Mouse (Mus musculus): ENCODE measurements around the gene Pkmyt1. TPM values are rescaled to one million over a fixed set of nuclear protein-coding genes. Genes with fewer than 3 reads are reported as not detected.
A peak's percentile ranks its signal among the peaks of the same experiment; 100 is the strongest.

Pkmyt1 gene
- total RNA-seq (2014; fragmentation: Nextera tagmentation) (40.3 and 43.8 TPM in 2 replicates), total RNA-seq (2017) (8.1 and 10.6 TPM in 2 replicates)

DNA sequence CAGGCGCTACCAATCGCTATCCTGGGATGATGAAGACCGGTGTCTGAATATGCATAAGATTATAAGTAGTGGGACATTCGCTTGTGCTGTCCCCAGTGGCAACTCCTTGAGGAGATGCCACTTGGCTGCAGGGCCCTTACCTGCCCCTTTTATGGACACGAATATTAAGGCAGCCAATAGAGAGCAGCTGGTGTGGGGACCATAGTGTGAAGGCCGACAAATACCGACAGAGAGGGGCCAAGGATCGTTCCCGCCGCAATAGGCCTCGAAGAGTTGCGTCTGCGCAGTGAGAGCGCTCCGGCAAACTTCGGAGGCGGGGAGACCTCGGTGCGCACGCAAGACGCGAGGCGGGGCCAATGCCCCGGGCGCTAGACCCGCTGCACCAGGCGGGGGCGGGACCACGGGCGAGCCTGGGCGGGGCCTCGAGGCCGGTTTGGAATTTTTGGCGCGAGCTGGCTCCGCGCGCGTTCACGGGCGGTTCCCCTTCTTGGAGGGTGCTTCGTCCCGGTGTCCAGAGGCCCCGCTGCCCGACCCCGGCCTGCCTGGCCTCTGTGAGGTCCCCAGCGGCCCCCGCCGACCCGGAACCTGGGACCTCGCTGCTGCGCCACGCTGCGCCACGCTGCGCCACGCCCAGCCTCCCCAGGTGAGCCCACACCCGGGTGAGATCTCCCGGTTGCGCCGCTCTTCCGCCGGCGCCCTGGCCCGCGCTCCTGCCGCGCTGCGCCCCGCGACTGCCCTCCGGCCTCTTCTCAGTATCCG, at the start of gene Pkmyt1:
Pkmyt1 (plus strand) TSS at position 338 of the 759 bp plus-strand sequence.
- ATAC-seq (replicated peaks; ENCODE audit: low FRiP score, low TSS enrichment, poor library complexity, severe bottlenecking): peak; percentile 89

DNA sequence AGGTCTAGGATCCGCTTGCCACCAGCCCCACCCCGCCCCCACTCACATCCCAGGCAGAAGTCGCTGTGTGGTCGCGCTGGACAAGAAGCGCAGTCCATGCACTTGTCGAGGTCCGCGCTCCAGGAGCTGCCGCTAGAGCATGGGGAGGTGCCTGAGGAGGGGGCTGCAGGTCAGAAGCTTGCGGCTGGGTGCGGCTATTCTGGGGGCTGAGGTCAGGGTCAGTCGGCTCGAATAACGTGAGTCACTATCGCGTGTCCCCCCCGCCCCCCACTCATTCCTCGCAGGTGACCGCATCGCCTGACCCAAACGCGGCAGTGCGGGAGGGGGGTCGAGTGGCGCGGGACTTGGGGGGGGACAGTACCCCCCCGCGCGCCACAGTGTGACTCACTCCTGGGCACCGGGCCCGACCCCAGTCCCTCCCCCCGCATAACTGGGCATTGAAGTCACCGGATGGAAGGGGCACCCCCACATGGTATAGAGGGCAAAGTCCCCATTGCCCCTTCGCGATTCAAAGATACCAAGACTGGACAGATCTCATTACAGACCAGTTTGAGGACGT, 49.6 kb upstream of the Pkmyt1 start:
- ATAC-seq (replicated peaks; ENCODE audit: low FRiP score, low TSS enrichment, poor library complexity, severe bottlenecking): no peak

DNA sequence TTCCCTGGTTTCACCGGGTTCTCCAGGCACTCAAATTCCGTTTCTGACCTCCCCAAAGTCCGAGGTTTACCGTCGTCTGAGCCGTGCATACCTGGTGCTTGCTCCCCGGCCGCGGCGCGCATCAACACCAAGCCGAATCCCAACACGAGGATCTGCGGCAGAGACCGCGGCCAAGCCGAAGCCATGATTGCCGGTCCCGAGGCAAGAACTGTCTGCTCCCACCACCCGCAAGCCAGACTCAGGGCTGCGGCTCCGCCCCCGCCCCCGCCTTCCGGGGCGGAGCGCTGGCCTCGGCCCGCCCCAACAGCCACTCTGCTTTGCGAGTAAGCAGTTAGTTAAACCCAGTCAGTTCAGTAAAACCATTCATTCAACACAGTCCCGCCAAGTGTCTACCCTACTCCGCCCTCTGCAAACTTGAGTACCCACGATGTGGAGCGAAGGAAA, 48.9 kb upstream of the Pkmyt1 start, which contains the start of gene Tnfrsf12a:
Tnfrsf12a (minus strand) TSS at position 233 of the 444 bp plus-strand sequence.
- ATAC-seq (replicated peaks; ENCODE audit: low FRiP score, low TSS enrichment, poor library complexity, severe bottlenecking): peak; percentile 64

DNA sequence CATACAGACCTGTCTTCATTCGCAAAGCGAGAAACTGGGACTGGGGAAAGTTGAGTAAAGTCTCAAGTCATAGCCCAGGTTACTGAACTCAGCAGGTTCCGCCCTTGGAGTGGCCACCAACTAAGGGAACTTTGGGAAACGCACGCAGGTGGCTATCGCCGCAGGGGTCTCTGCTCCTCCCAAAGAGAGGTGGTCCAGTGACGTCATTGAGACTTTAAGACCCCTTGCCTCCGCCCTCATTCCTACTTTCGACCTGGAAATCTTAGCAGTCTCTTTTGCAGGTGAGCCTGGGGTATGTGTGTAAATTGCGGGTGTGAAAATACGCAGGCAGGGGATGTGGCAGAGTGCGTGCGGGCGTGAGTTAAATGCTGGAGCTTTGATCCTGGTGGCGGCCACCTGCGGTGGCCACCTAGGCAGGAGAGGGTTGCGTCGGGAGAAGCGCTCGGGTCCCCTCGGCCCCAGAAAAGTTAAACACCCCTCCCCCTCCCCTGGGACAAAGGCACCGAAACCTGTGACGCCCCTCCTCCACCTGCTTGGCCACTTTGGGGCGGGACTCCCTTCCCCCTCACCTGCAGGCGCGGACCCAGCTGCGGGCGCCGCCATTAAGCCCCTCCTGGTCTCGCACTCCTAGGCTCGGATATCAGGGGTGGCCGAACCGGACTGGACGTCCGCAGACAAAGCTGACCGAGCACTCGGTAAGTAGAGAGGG, 46.9 kb upstream of the Pkmyt1 start, which contains the start of gene Cldn6:
Cldn6 (plus strand) TSS at position 123 of the 709 bp plus-strand sequence.
- no peak for ATAC-seq (replicated peaks; ENCODE audit: low FRiP score, low TSS enrichment, poor library complexity, severe bottlenecking)

DNA sequence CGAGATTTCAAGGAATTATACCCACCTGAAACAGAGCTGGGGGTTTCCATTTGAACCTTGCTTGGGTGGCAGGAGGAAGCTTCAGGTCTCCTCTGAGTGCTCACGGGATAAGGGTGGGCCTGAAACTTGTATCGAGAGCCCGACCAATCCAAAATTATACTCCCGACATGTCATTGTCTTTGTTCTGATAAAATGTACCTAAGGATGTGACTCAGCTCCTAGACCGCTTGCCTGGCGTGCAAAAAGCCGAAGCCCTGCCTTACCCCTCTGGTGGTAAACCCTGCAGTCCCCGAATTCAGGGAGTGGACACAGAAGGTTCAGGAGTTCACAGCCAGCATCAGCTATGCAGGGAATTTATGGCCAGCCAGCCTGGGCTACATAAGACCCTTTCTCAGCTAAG, 45.8 kb upstream of the Pkmyt1 start:
- ATAC-seq (replicated peaks; ENCODE audit: low FRiP score, low TSS enrichment, poor library complexity, severe bottlenecking): no peak

DNA sequence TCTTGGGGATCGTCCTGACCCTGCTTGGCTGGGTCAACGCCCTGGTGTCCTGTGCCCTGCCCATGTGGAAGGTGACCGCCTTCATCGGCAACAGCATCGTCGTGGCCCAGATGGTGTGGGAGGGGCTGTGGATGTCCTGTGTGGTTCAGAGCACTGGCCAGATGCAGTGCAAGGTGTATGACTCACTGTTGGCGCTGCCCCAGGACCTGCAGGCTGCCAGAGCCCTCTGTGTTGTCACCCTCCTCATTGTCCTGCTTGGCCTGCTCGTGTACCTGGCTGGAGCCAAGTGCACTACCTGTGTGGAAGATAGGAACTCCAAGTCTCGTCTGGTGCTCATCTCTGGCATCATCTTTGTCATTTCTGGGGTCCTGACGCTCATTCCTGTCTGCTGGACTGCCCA, 45.0 kb upstream of the Pkmyt1 start:
- no peak for ATAC-seq (replicated peaks; ENCODE audit: low FRiP score, low TSS enrichment, poor library complexity, severe bottlenecking)

DNA sequence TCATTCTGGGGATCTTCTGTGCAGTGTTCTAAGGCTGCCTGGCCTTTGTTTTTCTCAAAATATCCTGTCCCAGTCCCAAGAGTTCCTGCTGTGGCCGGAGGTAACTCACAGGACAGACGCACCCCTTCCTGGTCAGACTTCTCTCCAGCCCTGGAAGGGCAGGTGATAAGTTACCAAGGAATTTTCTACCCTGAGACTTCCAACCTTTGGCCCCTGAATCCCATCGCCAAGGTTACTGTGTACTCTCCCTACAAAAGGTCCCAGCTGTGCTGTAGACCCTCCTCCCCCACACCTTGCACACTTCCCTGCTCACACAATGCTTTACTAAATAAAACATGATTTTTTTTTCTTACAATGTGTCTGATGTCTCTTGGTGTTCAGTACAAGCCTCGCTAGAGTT, 44.0 kb upstream of the Pkmyt1 start:
- no peak for ATAC-seq (replicated peaks; ENCODE audit: low FRiP score, low TSS enrichment, poor library complexity, severe bottlenecking)

DNA sequence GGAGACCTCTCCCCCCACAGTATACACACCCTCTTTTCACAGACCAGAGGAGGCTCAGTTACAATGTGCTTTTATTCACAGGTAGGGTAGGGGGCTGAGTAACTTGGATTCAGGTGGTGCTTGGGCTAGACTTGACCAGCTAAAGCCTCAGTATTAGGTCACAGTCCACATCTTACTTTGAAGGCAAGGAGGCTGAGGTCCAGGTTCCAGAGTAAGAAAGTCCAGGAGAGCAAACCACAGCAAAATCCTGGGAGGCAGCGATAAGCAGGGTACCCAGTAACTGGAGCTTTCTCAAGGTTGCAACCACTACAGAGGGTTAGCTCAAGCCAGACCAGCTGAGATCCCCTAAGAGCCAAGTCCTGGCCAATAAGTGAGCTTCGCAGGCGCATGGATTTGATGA, 43.6 kb upstream of the Pkmyt1 start:
- no peak for ATAC-seq (replicated peaks; ENCODE audit: low FRiP score, low TSS enrichment, poor library complexity, severe bottlenecking)

DNA sequence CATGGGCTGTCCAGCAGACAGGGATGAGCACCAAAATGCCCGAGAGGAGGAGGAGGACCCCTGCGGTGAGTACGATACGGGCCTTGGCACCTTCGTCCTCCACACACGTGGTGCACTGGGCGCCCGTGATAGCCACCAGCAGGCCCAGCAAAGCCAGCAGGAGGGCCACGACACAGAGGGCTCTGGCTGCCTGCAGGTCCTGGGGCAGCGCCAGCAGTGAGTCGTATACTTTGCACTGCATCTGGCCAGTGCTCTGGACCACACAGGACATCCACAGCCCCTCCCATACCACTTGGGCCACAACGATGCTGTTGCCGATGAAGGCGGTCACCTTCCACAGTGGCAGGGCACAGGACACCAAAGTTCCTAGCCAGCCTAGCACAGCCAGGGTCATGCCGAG, 42.9 kb upstream of the Pkmyt1 start:
- no peak for ATAC-seq (replicated peaks; ENCODE audit: low FRiP score, low TSS enrichment, poor library complexity, severe bottlenecking)

DNA sequence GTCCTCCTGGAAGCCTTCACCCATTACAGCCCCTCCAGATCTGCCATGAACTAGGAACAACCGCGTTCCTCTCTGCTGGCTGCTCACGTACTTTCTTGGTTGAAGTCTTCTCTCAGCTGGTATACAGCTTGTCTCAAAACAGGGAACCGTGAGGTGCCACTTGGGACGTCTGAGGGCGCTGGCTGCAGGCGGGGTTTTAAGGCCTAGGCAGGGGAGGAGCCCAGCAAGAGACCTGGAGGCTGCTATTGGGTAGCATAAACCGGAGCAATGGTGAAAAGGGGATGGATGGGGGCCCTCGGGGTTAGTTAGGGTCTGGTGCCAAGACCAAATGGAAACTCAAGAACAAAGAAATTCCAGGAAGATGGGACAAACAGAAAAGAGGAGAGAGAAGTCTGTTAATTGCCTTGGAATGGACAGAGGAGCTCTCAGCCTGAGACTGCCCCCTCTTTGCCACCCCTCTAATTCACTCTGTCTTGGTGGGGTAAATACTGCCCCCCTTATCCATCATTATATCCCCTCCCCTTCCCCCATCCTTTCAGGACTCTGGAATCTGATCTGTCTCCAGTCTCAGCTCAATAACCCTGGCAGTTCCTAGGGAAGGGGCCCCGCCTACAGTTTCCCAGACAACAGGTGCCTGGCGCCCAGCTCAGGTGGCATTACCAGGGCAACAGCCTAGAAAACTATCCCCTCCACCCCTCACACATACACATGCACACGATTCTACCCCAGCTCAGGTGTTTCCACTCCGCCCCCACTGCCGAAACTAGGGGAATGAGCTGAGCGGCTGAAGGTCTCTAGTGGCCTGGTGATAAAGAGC, 42.1 kb upstream of the Pkmyt1 start, which contains the start of gene Cldn9:
Cldn9 (minus strand) TSS at position 171 of the 817 bp plus-strand sequence.
- no peak for ATAC-seq (replicated peaks; ENCODE audit: low FRiP score, low TSS enrichment, poor library complexity, severe bottlenecking)

DNA sequence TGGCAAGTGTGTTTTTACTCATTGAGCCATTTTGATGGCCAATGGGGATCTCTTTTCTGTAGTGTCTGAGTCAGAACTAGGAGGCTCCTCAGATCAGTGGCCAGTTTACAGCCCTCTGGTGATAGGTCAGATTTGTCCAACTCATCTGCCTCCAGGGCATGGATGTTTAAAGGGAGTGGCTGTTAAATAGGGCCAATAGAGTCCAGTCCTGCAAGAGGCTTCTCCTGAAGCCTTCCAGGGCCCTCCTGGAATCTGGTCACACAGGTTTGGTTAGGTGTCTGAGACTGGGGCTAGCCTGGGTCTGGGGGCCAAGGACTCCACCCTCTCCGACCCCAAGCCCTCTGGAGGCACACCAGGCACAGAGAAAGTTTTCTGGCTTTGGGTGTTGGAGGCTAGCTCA, 31.6 kb upstream of the Pkmyt1 start:
- no peak for ATAC-seq (replicated peaks; ENCODE audit: low FRiP score, low TSS enrichment, poor library complexity, severe bottlenecking)

DNA sequence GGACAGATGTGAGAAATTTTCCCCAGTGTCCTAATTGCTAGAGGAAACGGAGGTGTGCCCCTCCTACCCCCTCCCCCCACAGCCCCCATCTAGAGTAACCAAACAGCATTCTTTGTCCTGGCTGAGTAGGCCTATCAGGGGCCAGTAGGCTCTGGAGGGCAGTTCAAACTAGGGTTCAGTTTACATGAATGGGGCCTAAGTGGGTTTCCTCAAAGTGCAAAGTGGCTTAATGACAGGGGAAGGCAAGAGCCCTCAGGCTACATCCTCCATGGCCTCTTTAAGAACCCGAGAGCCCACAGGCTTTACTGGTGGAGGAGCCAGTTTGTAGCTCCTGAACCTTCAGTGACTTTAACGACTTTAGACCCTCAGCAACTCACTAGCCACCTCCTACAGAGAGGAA, 30.3 kb upstream of the Pkmyt1 start:
- ATAC-seq (replicated peaks; ENCODE audit: low FRiP score, low TSS enrichment, poor library complexity, severe bottlenecking): no peak

DNA sequence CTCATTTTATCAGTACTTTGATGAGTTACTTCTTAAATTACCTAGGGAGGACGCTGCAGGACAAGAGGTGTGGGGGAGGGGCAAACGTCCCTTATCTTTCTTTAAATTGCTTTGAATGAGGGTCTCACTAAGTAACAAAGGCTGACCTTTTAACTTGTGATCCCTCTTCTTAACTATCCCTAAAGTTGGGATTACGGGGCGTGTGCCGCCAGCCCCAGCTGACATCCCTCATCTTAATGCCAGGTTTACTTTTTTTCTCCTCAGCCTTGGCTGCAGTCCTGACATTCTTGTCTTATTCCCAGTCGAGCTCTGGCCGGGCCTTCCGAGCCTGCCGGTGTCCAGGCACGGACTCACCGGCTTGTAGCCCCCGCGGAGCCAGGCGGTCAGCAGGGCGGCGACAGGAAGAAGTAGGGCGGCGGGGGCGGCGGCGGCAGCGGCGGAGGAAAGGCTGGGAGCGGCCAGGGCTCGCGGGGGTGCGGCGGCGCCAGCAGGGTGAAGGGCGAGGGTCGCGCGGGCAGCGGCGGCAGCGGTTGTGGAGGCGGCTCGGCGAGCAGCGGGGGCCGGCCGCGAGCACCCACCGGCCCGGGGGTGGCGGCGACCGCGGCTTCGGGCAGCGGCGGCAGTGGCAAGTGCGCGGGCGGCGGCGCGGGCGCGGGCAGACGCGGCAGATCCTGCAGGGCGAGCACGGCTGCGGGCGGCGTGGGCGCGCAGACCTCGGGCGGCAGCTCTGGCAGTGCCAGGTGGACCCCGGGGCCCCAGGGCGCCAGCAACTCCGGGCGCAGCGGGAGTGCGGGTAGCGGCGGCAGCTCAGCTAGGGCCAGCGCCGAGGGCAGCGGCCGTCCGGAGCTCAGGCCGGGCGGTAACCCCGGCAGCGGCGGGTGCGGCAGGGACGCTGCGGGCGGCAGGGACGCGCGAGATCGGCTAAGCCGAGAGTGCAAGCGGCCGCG, 26.7 kb upstream of the Pkmyt1 start:
- ATAC-seq (replicated peaks; ENCODE audit: low FRiP score, low TSS enrichment, poor library complexity, severe bottlenecking): no peak

DNA sequence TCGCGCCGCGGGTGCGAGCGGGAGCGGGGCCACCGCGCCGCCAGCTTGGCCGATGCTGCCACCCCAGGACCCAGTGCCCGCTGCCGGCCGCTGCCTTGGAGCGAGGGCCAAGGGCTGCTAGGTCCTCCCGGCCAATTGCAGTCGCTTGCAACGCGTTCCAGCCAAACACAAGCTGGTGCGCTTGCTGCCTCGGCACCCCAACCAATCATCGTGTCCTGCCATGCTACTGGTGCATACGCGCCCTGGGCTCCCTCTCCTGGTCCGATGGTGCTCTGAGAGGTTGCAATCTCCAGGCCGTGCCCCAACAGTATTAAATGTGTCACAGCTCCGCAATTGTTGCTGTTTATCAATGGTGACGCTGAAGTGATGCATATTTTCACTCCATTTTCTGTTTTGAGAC, 26.1 kb upstream of the Pkmyt1 start:
- peak; percentile 100 for ATAC-seq (replicated peaks; ENCODE audit: low FRiP score, low TSS enrichment, poor library complexity, severe bottlenecking)

DNA sequence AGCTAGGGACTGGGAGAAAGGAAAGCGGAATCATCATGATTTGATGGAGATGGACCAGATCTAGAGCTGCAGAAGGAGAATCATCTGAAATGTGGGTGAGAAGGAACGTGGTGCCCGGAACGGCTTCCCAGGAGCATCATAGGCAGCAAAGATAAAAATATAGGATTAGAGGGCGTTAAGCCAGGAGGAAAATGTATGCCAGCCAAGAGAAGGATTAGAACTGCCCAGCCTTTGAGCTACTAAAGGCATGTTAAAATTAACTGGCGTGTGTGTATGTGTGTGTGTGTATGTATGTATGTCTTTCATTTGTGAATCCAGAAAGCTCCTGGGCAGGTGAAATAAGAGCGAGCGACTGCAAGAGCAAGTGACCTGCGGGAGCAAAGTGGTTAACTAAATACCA, 22.8 kb upstream of the Pkmyt1 start:
- ATAC-seq (replicated peaks; ENCODE audit: low FRiP score, low TSS enrichment, poor library complexity, severe bottlenecking): no peak

DNA sequence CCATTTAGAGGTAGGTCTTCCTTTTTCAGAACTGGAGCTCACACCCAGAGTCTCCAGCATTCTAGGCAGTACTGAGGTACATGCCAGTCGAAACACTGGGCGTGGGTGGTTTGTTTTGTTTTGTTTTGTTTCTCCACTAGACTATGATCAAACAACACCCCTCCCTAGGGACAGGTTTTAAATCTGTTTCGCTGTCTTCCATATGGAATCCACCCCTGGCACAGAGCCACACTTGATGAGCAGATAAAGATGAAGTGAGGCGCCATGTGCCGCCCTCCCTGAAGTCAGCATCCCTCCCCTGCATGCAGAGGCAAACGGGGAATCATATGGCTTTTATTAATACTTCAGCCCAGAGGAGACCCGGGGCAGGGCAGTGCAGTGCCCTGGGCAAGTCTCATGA, 21.4 kb upstream of the Pkmyt1 start:
- ATAC-seq (replicated peaks; ENCODE audit: low FRiP score, low TSS enrichment, poor library complexity, severe bottlenecking): no peak

DNA sequence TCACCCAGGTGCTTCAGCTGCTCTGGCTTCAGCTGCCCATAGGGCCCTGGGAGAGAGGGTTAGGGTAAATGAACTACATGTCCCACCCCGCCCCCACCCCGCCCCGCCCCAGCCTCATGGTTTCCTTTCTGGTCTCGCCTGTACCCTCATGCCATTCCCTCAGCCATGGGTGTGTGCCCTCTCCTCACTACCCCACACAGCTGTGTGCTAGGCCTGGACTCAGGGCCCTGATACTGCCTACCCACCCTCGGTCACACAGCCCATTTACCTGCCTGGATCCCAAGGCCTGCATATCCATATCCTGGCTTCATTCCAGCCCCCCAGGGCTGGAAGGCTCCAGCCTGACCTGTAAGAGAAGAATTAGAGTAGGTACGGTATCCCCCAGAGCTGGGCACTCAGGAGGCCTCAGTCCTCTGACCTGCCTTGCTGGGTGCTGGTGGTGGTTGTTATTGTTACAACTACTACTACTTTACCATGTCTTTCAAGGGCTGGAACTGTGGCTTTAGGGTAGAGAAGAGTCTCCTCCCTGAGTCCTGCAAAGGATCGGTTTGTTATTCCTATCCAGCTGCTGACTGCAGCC, 20.5 kb upstream of the Pkmyt1 start:
- no peak for ATAC-seq (replicated peaks; ENCODE audit: low FRiP score, low TSS enrichment, poor library complexity, severe bottlenecking)

DNA sequence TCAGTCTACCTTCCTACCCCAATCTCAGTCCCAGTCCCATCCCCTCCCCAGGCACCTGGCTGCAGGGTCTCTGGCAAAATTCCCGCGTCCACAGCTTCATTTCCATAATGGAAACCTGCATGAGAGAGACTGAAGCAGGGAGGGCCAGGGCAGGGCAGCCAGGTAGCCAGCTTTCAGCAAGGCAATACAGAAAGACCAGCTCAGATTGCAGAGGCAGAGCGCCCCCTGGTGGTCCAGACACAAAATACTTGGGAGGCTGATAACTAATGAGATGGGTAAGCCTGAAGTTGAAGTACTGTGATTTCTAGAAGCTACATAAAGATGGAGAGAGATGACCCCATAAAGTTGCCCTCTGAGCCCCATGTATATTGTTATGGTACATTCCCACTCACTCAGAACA, 19.9 kb upstream of the Pkmyt1 start:
- ATAC-seq (replicated peaks; ENCODE audit: low FRiP score, low TSS enrichment, poor library complexity, severe bottlenecking): peak; percentile 75
